Mouse (Mus musculus) liver, embryonic 14.5 days (tissue): ENCODE results near the gene Ankfy1.

ENCODE experiments used
- CTCF ChIP-seq: IDR thresholded peaks from 2 replicates; pipeline ENCODE4 v1.5.1; 2016; ENCODE audit warnings: antibody characterized with exemption, low read depth, control low read depth
- EP300 ChIP-seq: IDR thresholded peaks from 2 replicates; pipeline ENCODE4 v1.6.1; 2016; ENCODE audit warnings: antibody characterized with exemption, low read depth

GRCm38 (mm10) chr11:72798112-72798511, 108.3 kb downstream of the Ankfy1 start:
- no peak for TF ChIP-seq EP300
- no peak for TF ChIP-seq CTCF
